Mouse (Mus musculus): ENCODE data around the gene Wnt5a.

The Wnt5a gene

GRCm38 (mm10) chr14:28504101-28505050 lies at the start of gene Wnt5a:
Wnt5a (plus strand) TSS chr14:28504750.
- in situ Hi-C loops (cut with MboI; ENCODE audit: low sequenced_read_pairs), result no loop called here

DNA sequence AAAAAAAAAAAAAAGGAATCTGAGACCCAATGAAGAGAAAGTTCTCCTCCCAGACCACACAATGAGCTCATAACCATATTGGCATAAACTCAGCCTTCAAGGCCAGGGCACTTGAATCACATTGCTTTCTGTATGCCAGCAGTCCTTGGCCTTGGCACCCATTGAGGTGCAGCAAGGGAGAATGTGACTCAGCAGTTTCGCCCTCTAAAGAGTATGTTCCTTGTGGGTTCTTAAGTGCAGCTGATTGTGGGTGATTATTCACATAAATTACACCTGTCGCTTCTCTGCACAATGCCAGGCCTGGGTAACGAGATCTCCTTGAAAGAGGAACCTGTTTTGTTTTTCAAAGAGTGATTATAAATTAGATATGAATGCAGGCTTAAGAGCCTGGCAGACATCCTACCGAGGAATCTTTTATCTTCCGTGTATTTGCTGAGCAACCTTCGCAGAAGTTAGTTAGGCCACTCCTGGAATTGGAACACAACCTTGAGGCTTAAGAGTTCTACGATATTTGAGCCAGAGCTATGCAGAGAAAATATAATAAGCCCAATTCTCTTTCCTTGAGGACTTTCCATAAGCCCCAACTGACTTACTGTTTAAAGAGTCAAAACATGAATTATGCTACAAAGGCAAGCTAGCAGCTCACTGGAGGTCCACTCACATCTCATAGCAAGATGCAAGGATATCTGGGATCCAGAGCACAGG lies 48.0 kb upstream of the Wnt5a start:
- in situ Hi-C loops (cut with MboI; ENCODE audit: low sequenced_read_pairs), result no loop called here

GRCm38 (mm10) chr14:28457428-28457827 lies 47.1 kb upstream of the Wnt5a start:
- in situ Hi-C loops (cut with MboI; ENCODE audit: low sequenced_read_pairs), result no loop called here

- in situ Hi-C loops (cut with MboI; ENCODE audit: low sequenced_read_pairs), result no loop called here
These were observed 36.6 kb upstream of the Wnt5a start for GRCm38 (mm10) chr14:28467956-28468355.

DNA sequence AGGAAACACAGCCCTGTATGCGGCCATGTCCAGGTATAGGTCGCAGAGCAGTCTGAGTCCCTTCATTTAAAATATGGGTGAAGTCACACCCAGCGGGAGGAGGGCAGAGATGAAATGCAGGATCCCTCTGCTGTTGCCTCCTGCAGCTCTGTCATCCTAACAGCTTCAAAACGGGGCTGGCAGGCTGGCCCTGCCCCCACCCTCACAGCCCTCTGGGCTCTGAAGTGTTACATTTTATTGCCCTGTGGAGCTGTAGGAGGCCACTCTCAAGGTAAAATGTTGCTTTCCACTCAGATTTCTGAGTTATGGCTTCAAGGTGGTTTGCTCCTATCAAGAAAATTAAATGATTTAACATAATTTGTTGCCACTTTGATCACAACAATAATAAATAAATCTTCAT lies 34.9 kb upstream of the Wnt5a start:
- in situ Hi-C loops (cut with MboI; ENCODE audit: low sequenced_read_pairs), result no loop called here

DNA sequence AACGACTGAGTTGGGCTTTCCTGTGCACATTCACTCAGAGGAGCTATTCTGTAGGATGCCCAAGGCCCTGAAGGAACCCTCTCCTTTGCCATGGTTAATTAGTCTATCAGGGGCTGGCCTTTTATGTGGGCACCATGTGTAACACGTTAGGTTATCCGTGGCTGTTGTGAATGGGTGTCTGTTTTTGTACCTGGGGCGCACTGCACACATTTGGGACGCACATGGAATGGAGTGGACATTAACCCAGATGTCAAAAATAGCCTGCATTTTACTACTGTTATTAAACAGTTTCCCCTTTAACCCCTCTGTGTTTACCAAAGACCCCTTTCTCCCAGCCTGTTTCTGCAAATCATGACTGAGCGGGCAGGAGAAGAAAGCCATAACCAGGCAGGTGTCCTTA lies 34.3 kb upstream of the Wnt5a start:
- in situ Hi-C loops (cut with MboI; ENCODE audit: low sequenced_read_pairs), result no loop called here

DNA sequence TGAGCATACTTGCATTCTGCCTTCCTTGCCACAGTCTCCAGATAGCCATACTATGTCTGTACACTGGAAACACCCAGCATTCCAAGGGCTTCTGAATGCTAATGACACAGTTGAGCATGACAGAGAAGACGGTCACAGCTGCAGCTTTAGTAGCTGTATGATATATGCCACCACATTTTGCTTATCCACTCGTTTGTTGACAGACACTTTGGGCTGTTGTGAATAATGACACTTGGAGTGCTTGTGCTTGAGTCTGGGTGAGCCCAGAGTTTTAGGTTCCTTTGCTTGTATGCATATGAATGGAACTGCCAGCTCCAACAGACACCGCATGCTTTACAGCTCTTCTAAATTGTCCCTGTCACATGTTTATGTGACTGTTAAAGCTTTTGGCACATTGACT lies 29.5 kb upstream of the Wnt5a start:
- in situ Hi-C loops (cut with MboI; ENCODE audit: low sequenced_read_pairs), result no loop called here

DNA sequence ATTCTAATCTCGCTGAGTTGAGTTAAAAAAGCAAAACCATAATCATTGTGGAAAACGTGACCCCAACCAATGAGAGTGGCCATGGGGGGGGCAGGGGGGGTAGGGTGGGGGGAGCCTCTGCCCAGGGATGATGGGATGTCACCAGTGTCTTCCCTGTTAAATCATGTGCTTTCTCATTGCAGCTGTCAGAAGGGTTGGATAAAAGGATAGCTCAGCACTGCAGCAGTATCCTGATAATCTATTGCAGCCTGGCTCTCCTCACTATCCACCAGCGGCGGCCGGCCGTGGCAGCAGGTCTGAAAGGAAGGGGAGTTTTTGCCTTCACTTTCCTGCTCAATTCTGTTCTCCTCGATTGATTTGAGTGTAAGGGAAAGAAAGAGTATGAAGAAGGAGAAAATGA lies 29.1 kb upstream of the Wnt5a start:
- in situ Hi-C loops (cut with MboI; ENCODE audit: low sequenced_read_pairs), result no loop called here

- in situ Hi-C loops (cut with MboI; ENCODE audit: low sequenced_read_pairs), result no loop called here
These were observed 27.8 kb upstream of the Wnt5a start for GRCm38 (mm10) chr14:28476746-28477145.

- in situ Hi-C loops (cut with MboI; ENCODE audit: low sequenced_read_pairs), result no loop called here
These were observed 23.7 kb upstream of the Wnt5a start for GRCm38 (mm10) chr14:28480866-28481265.

- in situ Hi-C loops (cut with MboI; ENCODE audit: low sequenced_read_pairs), result no loop called here
These were observed 10.7 kb upstream of the Wnt5a start for GRCm38 (mm10) chr14:28493806-28494205.

DNA sequence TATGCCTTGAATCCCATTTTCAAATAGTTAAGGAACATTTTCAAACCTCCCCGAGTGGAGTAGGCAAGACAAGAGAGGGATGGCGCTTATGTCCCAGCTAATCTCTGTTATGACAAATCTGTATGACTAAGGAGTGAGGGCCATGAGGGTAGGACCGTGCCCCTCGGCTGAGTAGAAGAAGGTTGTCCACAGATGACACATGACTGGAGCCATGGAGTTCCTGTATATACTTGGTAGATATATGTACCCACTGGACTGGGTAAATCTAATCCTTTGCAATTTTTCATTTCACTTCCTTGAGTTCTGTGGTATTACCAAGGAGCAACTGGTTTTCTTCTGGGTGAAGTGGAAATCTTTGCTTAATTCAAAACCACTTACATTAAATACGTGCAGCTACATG lies 10.3 kb upstream of the Wnt5a start:
- in situ Hi-C loops (cut with MboI; ENCODE audit: low sequenced_read_pairs), result no loop called here

DNA sequence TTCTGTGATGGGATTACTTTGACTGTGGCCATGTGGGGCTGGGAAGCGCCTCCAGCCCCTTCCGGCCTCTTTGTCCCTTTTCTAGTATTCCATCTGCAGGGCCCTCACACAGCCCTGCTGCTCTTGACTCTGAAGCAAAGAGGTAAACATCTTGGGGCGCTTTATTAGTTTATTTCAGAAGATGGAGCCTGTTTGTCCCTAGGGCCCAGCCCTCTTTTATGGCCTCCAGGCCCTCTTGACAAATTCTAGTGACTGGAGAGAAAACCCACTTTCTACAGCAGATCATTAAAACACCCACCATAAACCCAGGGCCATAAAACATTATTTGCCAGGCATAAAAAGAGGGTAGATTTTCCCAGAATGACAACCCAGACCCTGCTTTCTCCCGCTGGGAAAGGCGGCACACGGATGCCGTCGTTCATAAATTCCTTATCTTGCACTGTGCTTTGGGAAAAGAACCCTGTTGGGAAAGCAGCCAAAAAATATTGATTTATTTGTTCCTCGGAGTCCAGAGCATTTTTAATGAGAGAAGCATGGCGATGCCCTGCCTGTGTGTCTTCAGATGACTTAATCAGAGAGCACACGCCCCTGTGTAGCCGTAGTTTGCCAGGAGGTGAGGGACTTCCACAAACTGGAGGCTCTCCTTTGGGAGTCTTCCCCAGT lies 3.2 kb upstream of the Wnt5a start:
- in situ Hi-C loops (cut with MboI; ENCODE audit: low sequenced_read_pairs), result no loop called here

DNA sequence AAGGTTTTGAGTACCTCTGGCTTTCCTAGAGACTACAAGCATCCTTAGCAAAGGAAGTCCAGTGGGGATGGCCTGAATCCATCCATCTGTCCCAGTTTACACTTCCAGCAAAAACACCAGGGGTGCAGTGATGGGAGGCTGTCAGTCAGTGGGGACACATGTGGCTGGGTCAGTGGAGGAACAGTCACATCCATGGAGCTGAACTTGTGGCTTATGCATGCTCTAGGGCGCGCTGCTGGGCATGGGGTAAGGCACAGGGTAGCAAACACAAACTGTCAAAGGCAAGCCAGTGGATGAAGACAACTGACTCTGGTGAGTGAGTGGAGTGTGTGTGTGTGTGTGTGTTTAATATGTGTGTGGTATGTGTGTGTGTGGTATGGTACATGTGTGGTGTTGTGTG lies 1.3 kb upstream of the Wnt5a start:
- in situ Hi-C loops (cut with MboI; ENCODE audit: low sequenced_read_pairs), result no loop called here

GRCm38 (mm10) chr14:28505051-28505585 lies 568 bp downstream of the Wnt5a start:
- in situ Hi-C loops (cut with MboI; ENCODE audit: low sequenced_read_pairs), result no loop called here

- in situ Hi-C loops (cut with MboI; ENCODE audit: low sequenced_read_pairs), result no loop called here
These were observed 1.2 kb downstream of the Wnt5a start for GRCm38 (mm10) chr14:28505586-28506375.

DNA sequence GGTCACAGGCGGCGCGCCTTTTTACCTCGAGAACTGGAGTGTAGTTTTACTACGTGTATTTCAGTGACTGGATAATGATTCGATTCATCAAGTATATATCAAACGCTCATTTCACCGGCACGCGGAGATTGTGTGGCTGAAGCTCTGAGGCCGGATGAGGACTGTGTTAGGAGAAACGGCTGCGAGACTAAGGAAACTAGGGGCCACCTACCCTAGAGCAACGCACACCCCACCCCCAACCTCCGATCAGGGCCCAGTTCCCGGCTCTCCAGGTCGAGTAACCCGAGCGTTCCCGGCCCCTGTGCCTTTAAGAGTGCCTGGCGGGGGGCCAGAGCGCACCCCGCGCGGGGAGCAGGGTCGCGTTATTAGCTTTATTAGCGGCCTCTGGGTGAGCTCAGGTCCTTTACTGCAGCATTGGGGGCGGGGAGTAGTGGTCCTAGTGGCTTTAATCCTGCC lies 1.9 kb downstream of the Wnt5a start:
- in situ Hi-C loops (cut with MboI; ENCODE audit: low sequenced_read_pairs), result no loop called here

DNA sequence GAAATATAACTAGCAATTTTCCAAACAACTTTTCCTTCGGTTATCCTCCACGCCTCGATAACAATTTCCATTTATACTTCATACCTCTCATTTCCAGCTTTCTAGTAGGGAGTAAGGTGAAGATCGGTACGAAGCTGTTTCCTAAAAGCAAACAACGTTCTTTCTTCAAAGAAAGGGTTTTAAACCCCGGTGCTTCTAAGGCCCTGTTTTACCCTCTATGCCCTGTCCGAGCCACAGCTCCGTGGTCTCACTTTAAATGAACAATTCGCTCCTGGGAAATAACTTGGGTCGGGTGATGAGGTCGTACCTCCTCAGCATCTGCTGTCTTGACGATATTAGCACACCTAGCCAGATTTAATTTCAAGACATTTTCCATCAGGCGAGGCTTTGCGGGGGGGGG lies 2.5 kb downstream of the Wnt5a start:
- in situ Hi-C loops (cut with MboI; ENCODE audit: low sequenced_read_pairs), result no loop called here

DNA sequence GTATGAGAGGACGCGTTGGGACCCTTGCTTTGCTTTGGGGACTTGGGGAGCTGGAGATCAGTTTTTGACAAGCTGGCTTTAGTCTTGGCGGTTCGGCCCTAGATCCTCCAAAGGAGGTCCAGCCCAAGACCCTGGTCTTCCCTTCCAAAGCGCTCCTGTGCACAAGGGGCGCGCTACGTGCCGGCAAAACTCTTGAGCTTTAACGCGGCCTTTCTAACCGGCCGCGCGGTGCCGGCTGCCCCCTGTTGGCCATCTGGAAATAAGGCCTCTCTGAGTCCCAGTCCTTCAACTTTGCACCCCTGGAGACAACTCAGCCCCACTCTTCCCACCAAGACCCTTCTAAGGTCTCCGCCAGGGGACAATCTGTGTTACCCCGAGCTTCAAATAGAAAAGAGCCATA lies 2.9 kb downstream of the Wnt5a start:
- in situ Hi-C loops (cut with MboI; ENCODE audit: low sequenced_read_pairs), result no loop called here
